ENCODE assay signal across 8 mouse cellular contexts in genomic region chr10:81319741-81320549, GRCm38 (mm10). TPM values are rescaled to one million over a fixed set of nuclear protein-coding genes. Genes with fewer than 3 reads are reported as not detected.
DNase-seq lines count a peak whose midpoint lies in the region; ATAC-seq and TF ChIP-seq lines count a peak whose summit lies in the region.

No protein-coding gene starts in this region.

- no peaks in the 10 kb centered on the region for H3K27me3 ChIP-seq in limb, embryonic 15.5 days
- H3K27me3 ChIP-seq in neural tube, embryonic 14.5 days (ENCODE audit: control insufficient read depth, insufficient read depth, low read length) = 0 out of 2 replicates have a peak, but pooled peaks cover 2% of the 10 kb centered on the region

- no peak for TF ChIP-seq CTCF in layer of hippocampus, adult 2 months (conservative IDR thresholded peaks at IDR 0.05)

- peak overlapping the region; percentile 99 for H3K27ac ChIP-seq in layer of hippocampus, adult 2 months
- peak overlapping the region; percentile 92 for H3K27ac ChIP-seq in limb, embryonic 15.5 days
- peak overlapping the region; percentile 92 for H3K27ac ChIP-seq in neural tube, embryonic 14.5 days (ENCODE audit: low read depth, low read length)

- peak in 1 of 2 experiments; percentile 53 for DNase-seq in layer of hippocampus, adult 2 months (ENCODE audit: low spot score in 2 of 2)
- no peak for DNase-seq in layer of hippocampus, adult 11-12 months (ENCODE audit: low spot score)
- DNase-seq in NIH3T3 (ENCODE audit: low read depth) = peak; percentile 100
- DNase-seq in embryo, embryonic 10.5 days (ENCODE audit: low spot score) = peak; percentile 100
- DNase-seq in heart, postnatal 4 days = peak; percentile 97
- DNase-seq in right cerebral cortex, postnatal 25 days = no peak

- ATAC-seq in limb, embryonic 15.5 days (ENCODE audit: insufficient number of reproducible peaks, low FRiP score, low TSS enrichment, low read depth) = no peak; the same call in 1 of the 2 replicates
- peak; percentile 44 for ATAC-seq in neural tube, embryonic 14.5 days (ENCODE audit: low read depth)

- WGBS in limb, embryonic 15.5 days = under 1% methylated on average over 38 of the region's 38 CpGs
- WGBS in neural tube, embryonic 14.5 days = under 1% methylated on average over 38 of the region's 38 CpGs

- H3K4me1 ChIP-seq in limb, embryonic 15.5 days = peaks cover 53% of the 10 kb centered on the region
- H3K4me1 ChIP-seq in neural tube, embryonic 14.5 days (ENCODE audit: control insufficient read depth, insufficient read depth, low read length) = peaks cover 19% of the 10 kb centered on the region

- H3K9ac ChIP-seq in limb, embryonic 15.5 days = peak overlapping the region; percentile 18; the same call in 1 of the 2 replicates
- H3K9ac ChIP-seq in neural tube, embryonic 14.5 days (replicated peaks; ENCODE audit: low read depth, low read length) = peak overlapping the region; percentile 48

- H3K9me3 ChIP-seq in limb, embryonic 15.5 days = no peaks in the 10 kb centered on the region
- no peaks in the 10 kb centered on the region for H3K9me3 ChIP-seq in neural tube, embryonic 14.5 days (ENCODE audit: control insufficient read depth, low read length)

- H3K36me3 ChIP-seq in limb, embryonic 15.5 days = peaks cover 62% of the 10 kb centered on the region
- peaks cover 45% of the 10 kb centered on the region for H3K36me3 ChIP-seq in neural tube, embryonic 14.5 days (ENCODE audit: control insufficient read depth, insufficient read depth, low read length)

- peak overlapping the region; percentile 90 for H3K4me3 ChIP-seq in layer of hippocampus, adult 2 months
- H3K4me3 ChIP-seq in limb, embryonic 15.5 days = peak overlapping the region; percentile 99
- H3K4me3 ChIP-seq in neural tube, embryonic 14.5 days (ENCODE audit: low read depth, low read length) = peak overlapping the region; percentile 84

- H3K4me2 ChIP-seq in limb, embryonic 15.5 days = peak overlapping the region; percentile 74
- H3K4me2 ChIP-seq in neural tube, embryonic 14.5 days (ENCODE audit: low read depth, low read length) = peak overlapping the region; percentile 80

RNA-seq across cellular contexts. Expression of gene Cactin, which starts 1.0 kb away (rescaled TPM):
- 10 to 100 TPM; 27.6 to 30.7 TPM for total RNA-seq in layer of hippocampus, adult 2 months (2021)
- 10 to 100 TPM; 20.7 to 21.0 TPM for total RNA-seq in heart, postnatal 4 days (2021)
- polyA plus RNA-seq in limb, embryonic 15.5 days (2015; fragmentation: Nextera tagmentation; extraction: Ambion mirVana) = 37.3 and 39.3 TPM in 2 replicates
- 14.3 and 18.7 TPM in 2 replicates for polyA plus RNA-seq in neural tube, embryonic 14.5 days (2014; fragmentation: Nextera tagmentation; extraction: Ambion mirVana)

RNA-seq across cellular contexts. Expression of gene Tbxa2r, which starts 8.6 kb away (rescaled TPM):
- 1 to 10 TPM; 1.3 to 1.4 TPM for total RNA-seq in layer of hippocampus, adult 2 months (2021)
- 1 to 10 TPM; 5.5 to 5.6 TPM for total RNA-seq in heart, postnatal 4 days (2021)
- 11.9 and 12.8 TPM in 2 replicates for polyA plus RNA-seq in limb, embryonic 15.5 days (2015; fragmentation: Nextera tagmentation; extraction: Ambion mirVana)
- polyA plus RNA-seq in neural tube, embryonic 14.5 days (2014; fragmentation: Nextera tagmentation; extraction: Ambion mirVana) = 1.9 and 4.6 TPM in 2 replicates

RNA-seq across cellular contexts. Expression of gene Gipc3, which starts 23.1 kb away (rescaled TPM):
- 1 to 10 TPM; 1.7 to 1.8 TPM for total RNA-seq in layer of hippocampus, adult 2 months (2021)
- 1 to 10 TPM; 2.2 to 3.3 TPM for total RNA-seq in heart, postnatal 4 days (2021)
- polyA plus RNA-seq in limb, embryonic 15.5 days (2015; fragmentation: Nextera tagmentation; extraction: Ambion mirVana) = 0.04 and 0.07 TPM in 2 replicates
- 0.05 and 0.08 TPM in 2 replicates for polyA plus RNA-seq in neural tube, embryonic 14.5 days (2014; fragmentation: Nextera tagmentation; extraction: Ambion mirVana)

RNA-seq across cellular contexts. Expression of gene Pip5k1c, which starts 27.2 kb away (rescaled TPM):
- total RNA-seq in layer of hippocampus, adult 2 months (2021) = 100 to 1,000 TPM; 308 to 314 TPM
- 10 to 100 TPM; 52.0 to 55.4 TPM for total RNA-seq in heart, postnatal 4 days (2021)
- 44.8 and 48.1 TPM in 2 replicates for polyA plus RNA-seq in limb, embryonic 15.5 days (2015; fragmentation: Nextera tagmentation; extraction: Ambion mirVana)
- polyA plus RNA-seq in neural tube, embryonic 14.5 days (2014; fragmentation: Nextera tagmentation; extraction: Ambion mirVana) = 133 and 140 TPM in 2 replicates

RNA-seq across cellular contexts. Expression of gene Tjp3, which starts 28.6 kb away (rescaled TPM):
- under 1 TPM; 0.54 to 0.91 TPM for total RNA-seq in layer of hippocampus, adult 2 months (2021)
- total RNA-seq in heart, postnatal 4 days (2021) = under 1 TPM in 1 of 2 experiments, not detected in 1; 0.50 TPM
- 8.4 and 9.9 TPM in 2 replicates for polyA plus RNA-seq in limb, embryonic 15.5 days (2015; fragmentation: Nextera tagmentation; extraction: Ambion mirVana)
- polyA plus RNA-seq in neural tube, embryonic 14.5 days (2014; fragmentation: Nextera tagmentation; extraction: Ambion mirVana) = 2.6 and 4.4 TPM in 2 replicates

Comparison
In these comparisons a context has a peak if more than half of its experiments do, and no peak if none do; other contexts are left out.
1. DNase-seq: peak in NIH3T3 (single experiment), embryo, embryonic 10.5 days (single experiment) and heart, postnatal 4 days (single experiment); none in layer of hippocampus, adult 11-12 months (single experiment) and right cerebral cortex, postnatal 25 days (single experiment).
2. Peak in every context shown above with its lines, with median percentiles within 50 percentile points of each other: H3K27ac ChIP-seq and H3K4me3 ChIP-seq.